Mouse (Mus musculus): Measurements from ENCODE around the gene Zswim3. TPM values are rescaled to one million over a fixed set of nuclear protein-coding genes. Genes with fewer than 3 reads are reported as not detected.

Gene Zswim3
- polyA plus RNA-seq, 1 experiment from 2014 or later = 8.8 TPM

Other genes with a start within 250 kb of the Zswim3 start
- 155 and 197 TPM in 2 replicates for gene Wfdc2, start 242.7 kb upstream of the Zswim3 start, polyA plus RNA-seq (2015; fragmentation: Nextera tagmentation; extraction: Ambion mirVana)
- not detected in 2 replicates for gene Spint3, start 231.6 kb upstream of the Zswim3 start, polyA plus RNA-seq (2015; fragmentation: Nextera tagmentation; extraction: Ambion mirVana)
- gene Wfdc6a, start 219.7 kb upstream of the Zswim3 start, polyA plus RNA-seq (2015; fragmentation: Nextera tagmentation; extraction: Ambion mirVana) = 1.3 and 2.2 TPM in 2 replicates
- gene Eppin, start 211.5 kb upstream of the Zswim3 start, polyA plus RNA-seq (2015; fragmentation: Nextera tagmentation; extraction: Ambion mirVana) = not detected in 2 replicates
- not detected in 2 replicates for gene Wfdc6b, start 191.6 kb upstream of the Zswim3 start, polyA plus RNA-seq (2015; fragmentation: Nextera tagmentation; extraction: Ambion mirVana)
- not detected in 2 replicates for gene Wfdc8, start 191.5 kb upstream of the Zswim3 start, polyA plus RNA-seq (2015; fragmentation: Nextera tagmentation; extraction: Ambion mirVana)
- gene Wfdc16, start 166.3 kb upstream of the Zswim3 start, polyA plus RNA-seq (2015; fragmentation: Nextera tagmentation; extraction: Ambion mirVana) = not detected in 2 replicates
- gene Wfdc10, start 149.1 kb upstream of the Zswim3 start, polyA plus RNA-seq (2015; fragmentation: Nextera tagmentation; extraction: Ambion mirVana) = 0.79 TPM in 1 of 2 replicates, not detected in the other
- gene Wfdc9, start 148.5 kb upstream of the Zswim3 start, polyA plus RNA-seq (2015; fragmentation: Nextera tagmentation; extraction: Ambion mirVana) = not detected in 2 replicates
- not detected in 2 replicates for gene Wfdc11, start 131.0 kb upstream of the Zswim3 start, polyA plus RNA-seq (2015; fragmentation: Nextera tagmentation; extraction: Ambion mirVana)
- 4.2 and 5.5 TPM in 2 replicates for gene Wfdc13, start 120.0 kb upstream of the Zswim3 start, polyA plus RNA-seq (2015; fragmentation: Nextera tagmentation; extraction: Ambion mirVana)
- gene Spint4, start 106.6 kb upstream of the Zswim3 start, polyA plus RNA-seq (2015; fragmentation: Nextera tagmentation; extraction: Ambion mirVana) = not detected in 2 replicates
- gene Spint5, start 89.8 kb upstream of the Zswim3 start, polyA plus RNA-seq (2015; fragmentation: Nextera tagmentation; extraction: Ambion mirVana) = not detected in 2 replicates
- 1.3 and 1.9 TPM in 2 replicates for gene Wfdc3, start 59.2 kb upstream of the Zswim3 start, polyA plus RNA-seq (2015; fragmentation: Nextera tagmentation; extraction: Ambion mirVana)
- gene Dnttip1, start 59.1 kb upstream of the Zswim3 start, polyA plus RNA-seq (2015; fragmentation: Nextera tagmentation; extraction: Ambion mirVana) = 58.0 and 58.3 TPM in 2 replicates
- 332 and 335 TPM in 2 replicates for gene Ube2c, start 35.2 kb upstream of the Zswim3 start, polyA plus RNA-seq (2015; fragmentation: Nextera tagmentation; extraction: Ambion mirVana)
- gene Tnnc2, start 25.1 kb upstream of the Zswim3 start, polyA plus RNA-seq (2015; fragmentation: Nextera tagmentation; extraction: Ambion mirVana) = 15.7 and 377 TPM in 2 replicates
- gene Snx21, start 19.3 kb upstream of the Zswim3 start, polyA plus RNA-seq (2015; fragmentation: Nextera tagmentation; extraction: Ambion mirVana) = 26.3 and 26.5 TPM in 2 replicates
- gene Acot8, start 216 bp upstream of the Zswim3 start, polyA plus RNA-seq (2015; fragmentation: Nextera tagmentation; extraction: Ambion mirVana) = 23.8 and 23.9 TPM in 2 replicates
- gene Zswim1, start 17.6 kb downstream of the Zswim3 start, polyA plus RNA-seq (2015; fragmentation: Nextera tagmentation; extraction: Ambion mirVana) = 15.6 and 16.5 TPM in 2 replicates
- gene Spata25, start 23.4 kb downstream of the Zswim3 start, polyA plus RNA-seq (2015; fragmentation: Nextera tagmentation; extraction: Ambion mirVana) = not detected in 2 replicates
- gene Ctsa, start 27.8 kb downstream of the Zswim3 start, polyA plus RNA-seq (2015; fragmentation: Nextera tagmentation; extraction: Ambion mirVana) = 159 and 162 TPM in 2 replicates
- gene Neurl2, start 28.4 kb downstream of the Zswim3 start, polyA plus RNA-seq (2015; fragmentation: Nextera tagmentation; extraction: Ambion mirVana) = 7.2 and 7.9 TPM in 2 replicates
- 60.1 and 76.5 TPM in 2 replicates for gene Pltp, start 52.6 kb downstream of the Zswim3 start, polyA plus RNA-seq (2015; fragmentation: Nextera tagmentation; extraction: Ambion mirVana)
- gene Pcif1, start 74.2 kb downstream of the Zswim3 start, polyA plus RNA-seq (2015; fragmentation: Nextera tagmentation; extraction: Ambion mirVana) = 58.6 and 69.6 TPM in 2 replicates
- 11.3 and 12.4 TPM in 2 replicates for gene Zfp335, start 106.7 kb downstream of the Zswim3 start, polyA plus RNA-seq (2015; fragmentation: Nextera tagmentation; extraction: Ambion mirVana)
- 5.4 and 5.5 TPM in 2 replicates for gene Mmp9, start 135.7 kb downstream of the Zswim3 start, polyA plus RNA-seq (2015; fragmentation: Nextera tagmentation; extraction: Ambion mirVana)
- 0.26 and 0.46 TPM in 2 replicates for gene Slc12a5, start 155.7 kb downstream of the Zswim3 start, polyA plus RNA-seq (2015; fragmentation: Nextera tagmentation; extraction: Ambion mirVana)
- gene Ncoa5, start 229.8 kb downstream of the Zswim3 start, polyA plus RNA-seq (2015; fragmentation: Nextera tagmentation; extraction: Ambion mirVana) = 49.5 and 49.9 TPM in 2 replicates

All from stomach, embryonic 16.5 days (tissue).